Mouse (Mus musculus) large intestine, adult 2 months (tissue): Measurements from ENCODE around the gene Krcc1. TPM values are rescaled to one million over a fixed set of nuclear protein-coding genes. Genes with fewer than 3 reads are reported as not detected.
"Not testable (repeated sequence)": the region's sequence is repeated elsewhere in the genome, so short reads cannot be mapped to it uniquely, and the experiment has no call there.

Experiments
- DNase-seq: peaks from one replicate; pipeline ENCODE4 v3.0.0-alpha.2; 2012; ENCODE audit warnings: low read depth, low spot score
- WGBS: fragments of 180-500 bp; shearing (Covaris S2); methylation state at CpG from one replicate; pipeline ENCODE4 v1.1.7; 2018; 5-methylcytosine and 5-hydroxymethylcytosine counted together
- polyA plus RNA-seq: library from polyadenylated mRNA; depleted of rRNA; stranded (reverse); fragments of >200 nt; gene quantifications from 2 replicates; pipeline ENCODE4 v1.2.3, GENCODE M21; 2012; rRNA removed

Gene Krcc1
- polyA plus RNA-seq, 1 experiment, result 11.1 TPM

DNA sequence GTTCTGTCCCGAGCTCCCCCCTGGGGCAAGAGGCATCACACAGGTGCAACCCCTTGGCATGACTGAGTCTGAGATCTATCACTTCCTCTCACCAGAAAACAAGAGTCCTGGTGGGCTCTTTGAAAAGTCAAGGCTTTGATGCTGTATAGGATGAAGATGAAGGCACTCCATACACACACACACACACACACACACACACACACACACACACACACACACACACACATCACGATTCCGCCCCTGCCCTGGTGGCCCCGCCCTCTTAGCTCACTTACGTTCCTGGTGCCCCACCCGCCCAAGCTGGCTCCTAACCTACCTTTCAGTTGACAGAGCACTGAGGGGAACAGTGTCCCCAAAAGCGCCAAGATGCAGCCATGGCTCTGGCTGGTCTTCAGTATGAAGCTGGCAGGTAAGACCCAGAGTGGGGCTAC, 51.0 kb downstream of the Krcc1 start, which contains the start of gene Cd8b1:
Cd8b1 (plus strand) TSS at position 298 of the 431 bp plus-strand sequence.
- WGBS, result 39% methylated on average over 7 of the region's 7 CpGs
- DNase-seq, result no peak

GRCm38 (mm10) chr6:71324816-71325215, 53.3 kb downstream of the Krcc1 start:
- DNase-seq, result no peak
- 82% methylated on average over 9 of the region's 9 CpGs for WGBS

- WGBS, result 71% methylated on average over 6 of the region's 6 CpGs
- no peak for DNase-seq
These were observed 58.4 kb downstream of the Krcc1 start for GRCm38 (mm10) chr6:71329881-71330280.

- no peak for DNase-seq
- WGBS, result 58% methylated on average over 7 of the region's 7 CpGs
These were observed 59.0 kb downstream of the Krcc1 start for GRCm38 (mm10) chr6:71330486-71330885.

GRCm38 (mm10) chr6:71331491-71331890, 60.0 kb downstream of the Krcc1 start:
- DNase-seq, result not testable (repeated sequence)

GRCm38 (mm10) chr6:71332236-71332965, 60.9 kb downstream of the Krcc1 start:
- no peak for DNase-seq
- WGBS, result 70% methylated on average over 11 of the region's 11 CpGs

More at GRCm38 (mm10) chr6:71331491-71331890, 60.0 kb downstream of the Krcc1 start:
- 79% methylated on average over 3 of the region's 4 CpGs for WGBS

- WGBS, result 75% methylated on average over 3 of the region's 3 CpGs
- no peak for DNase-seq
These were observed 61.6 kb downstream of the Krcc1 start for GRCm38 (mm10) chr6:71333031-71333430.

DNA sequence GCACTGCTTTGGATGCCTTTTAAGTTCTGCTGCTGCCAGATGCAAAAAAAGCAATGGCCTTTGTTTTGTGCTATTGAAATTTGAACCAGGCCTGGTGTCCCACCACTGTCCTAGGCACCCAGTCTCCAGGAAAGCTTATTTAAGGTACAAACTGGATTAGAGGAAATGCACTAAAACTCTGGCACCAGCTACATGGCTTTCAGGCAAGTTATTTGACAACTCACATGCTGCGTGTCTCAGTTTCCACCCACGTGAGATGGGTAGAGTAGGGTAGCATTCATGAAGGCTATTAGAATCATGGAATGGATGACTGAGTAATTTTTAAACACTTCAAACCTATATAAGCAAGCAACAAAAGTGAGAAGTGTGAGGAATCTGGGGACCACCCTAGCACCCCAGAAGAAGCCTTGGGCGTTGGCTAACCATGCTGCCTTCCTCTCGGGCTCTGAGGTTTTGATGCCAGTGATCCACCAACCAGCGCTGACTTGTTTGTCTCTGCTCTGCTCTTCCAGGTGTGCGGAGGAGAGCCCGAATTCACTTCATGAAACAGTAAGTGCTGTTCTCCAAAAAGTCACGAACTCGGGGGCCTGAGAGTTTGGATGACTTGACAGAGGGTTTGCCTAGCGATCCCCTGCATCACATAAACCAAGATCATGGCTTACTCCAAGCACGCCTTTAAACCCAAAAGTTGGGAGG, 62.2 kb downstream of the Krcc1 start:
- WGBS, result 90% methylated on average over 11 of the region's 11 CpGs
- no peak for DNase-seq

Other genes with a start within 250 kb of the Krcc1 start
- gene Thnsl2, start 127.2 kb upstream of the Krcc1 start, polyA plus RNA-seq, result 18.5 and 25.5 TPM in 2 replicates
- gene Fabp1, start 71.8 kb upstream of the Krcc1 start, polyA plus RNA-seq, result 6.8 and 140 TPM in 2 replicates
- gene Smyd1, start 50.6 kb downstream of the Krcc1 start, polyA plus RNA-seq, result 0.05 and 0.17 TPM in 2 replicates
- 2.7 and 3.5 TPM in 2 replicates for gene Cd8b1, start 51.1 kb downstream of the Krcc1 start, polyA plus RNA-seq
- gene Cd8a, start 101.8 kb downstream of the Krcc1 start, polyA plus RNA-seq, result 6.7 and 8.8 TPM in 2 replicates
- 18.2 and 20.0 TPM in 2 replicates for gene Rmnd5a, start 169.0 kb downstream of the Krcc1 start, polyA plus RNA-seq
- gene Rnf103, start 222.2 kb downstream of the Krcc1 start, polyA plus RNA-seq, result 10.8 and 19.1 TPM in 2 replicates